Mouse (Mus musculus) stomach, postnatal 0 days (tissue): ENCODE results near the gene Elmsan1. TPM values are rescaled to one million over a fixed set of nuclear protein-coding genes. Genes with fewer than 3 reads are reported as not detected.
A peak's percentile ranks its signal among the peaks of the same experiment; 100 is the strongest.

Source experiments
- ATAC-seq: fragments of 200-750 bp; cut with Nextera tagmentation; 2 replicates; pipeline ENCODE4 v1.8.0; 2017; ENCODE audit not compliant: low FRiP score, low TSS enrichment
- DNase-seq: peaks from one replicate; pipeline ENCODE4 v3.0.0-alpha.2; 2016; ENCODE audit warnings: low spot score
- H3K27ac ChIP-seq: fragments of 300-500 bp; sonication (generic); replicated peaks from 2 replicates; pipeline ENCODE4 v1.5.1; 2014; ENCODE audit warnings: mild to moderate bottlenecking, control low read depth
- H3K27me3 ChIP-seq: fragments of 300-500 bp; sonication (generic); 2 replicates; pipeline ENCODE4 v1.6.1; 2014; ENCODE audit warnings: low read length; ENCODE audit not compliant: control insufficient read depth, insufficient read depth
- H3K36me3 ChIP-seq: fragments of 300-500 bp; sonication (generic); 2 replicates; pipeline ENCODE4 v1.6.1; 2014; ENCODE audit warnings: low read length, mixed read lengths; ENCODE audit not compliant: control insufficient read depth, insufficient read depth
- H3K4me1 ChIP-seq: fragments of 300-500 bp; sonication (generic); replicated peaks from 2 replicates; pipeline ENCODE4 v1.6.1; 2014; ENCODE audit warnings: antibody characterized with exemption; ENCODE audit not compliant: control insufficient read depth, insufficient read depth
- H3K4me2 ChIP-seq: fragments of 300-500 bp; sonication (generic); replicated peaks from 2 replicates; pipeline ENCODE4 v1.6.1; 2014; ENCODE audit warnings: low read depth, mild to moderate bottlenecking, control low read depth, moderate library complexity
- H3K4me3 ChIP-seq: fragments of 300-500 bp; sonication (generic); 2 replicates; pipeline ENCODE4 v1.5.1; 2014; ENCODE audit warnings: low read depth, low read length, control low read depth
- H3K9ac ChIP-seq: fragments of 300-500 bp; sonication (generic); 2 replicates; pipeline ENCODE4 v1.6.1; 2014; ENCODE audit warnings: mild to moderate bottlenecking, low read length, control low read depth, mixed read lengths
- H3K9me3 ChIP-seq: fragments of 300-500 bp; sonication (generic); 2 replicates; pipeline ENCODE4 v1.6.1; 2016; ENCODE audit warnings: low read length; ENCODE audit not compliant: control insufficient read depth
- CTCF ChIP-seq: IDR thresholded peaks from 2 replicates; pipeline ENCODE4 v1.5.1; 2016; ENCODE audit warnings: antibody characterized with exemption, low read depth, mild to moderate bottlenecking, moderate library complexity
- EP300 ChIP-seq: optimal IDR thresholded peaks from 2 replicates; pipeline ENCODE3; 2016; ENCODE audit warnings: antibody characterized with exemption
- WGBS: fragments of 180-500 bp; shearing (Covaris S2); extraction: QIAGEN DNeasy Blood & Tissue Kit; methylation state at CpG from one replicate; pipeline ENCODE4 v1.1.7; 2014; 5-methylcytosine and 5-hydroxymethylcytosine counted together
- polyA plus RNA-seq: library from polyadenylated mRNA; unstranded; fragments of >200 nt; fragmentation: Nextera tagmentation; extraction: Ambion mirVana; gene quantifications from 2 replicates; pipeline ENCODE4 v1.2.1, GENCODE M21; 2015

Gene Elmsan1
- polyA plus RNA-seq, 1 experiment from 2014 or later, result 4.1 TPM

- Histone ChIP-seq H3K27me3 (no peaks in the 10 kb centered on the region), H3K9me3 (no peaks in the 10 kb centered on the region), H3K4me1 (peaks cover 36% of the 10 kb centered on the region), H3K36me3 (peaks cover 22% of the 10 kb centered on the region), H3K9ac (no peak overlapping the region; the same call in 1 of the 2 replicates), H3K4me3 (peak overlapping the region; percentile 29), H3K4me2 (peak overlapping the region; percentile 49), H3K27ac (peak overlapping the region; percentile 92)
- ATAC-seq (peak; percentile 58), DNase-seq (peak; percentile 94)
- no peak for TF ChIP-seq CTCF
- no peak for TF ChIP-seq EP300
- 29% methylated on average over 6 of the region's 6 CpGs for WGBS
Measured at GRCm38 (mm10) chr12:84174871-84175270, 43.8 kb downstream of the Elmsan1 start.

- H3K27ac ChIP-seq, result peak overlapping the region; percentile 92
- peaks cover 22% of the 10 kb centered on the region for H3K36me3 ChIP-seq
- peak overlapping the region; percentile 45 for H3K9ac ChIP-seq
- H3K4me2 ChIP-seq, result peak overlapping the region; percentile 49
- ATAC-seq (peak; percentile 4; the same call in 1 of the 2 replicates), DNase-seq (peak; percentile 61)
- no peak for TF ChIP-seq CTCF
- no peak for TF ChIP-seq EP300
- H3K4me3 ChIP-seq, result no peak overlapping the region
- WGBS, result 52% methylated on average over 9 of the region's 9 CpGs
- H3K4me1 ChIP-seq, result peaks cover 36% of the 10 kb centered on the region
- no peaks in the 10 kb centered on the region for H3K27me3 ChIP-seq
- H3K9me3 ChIP-seq, result no peaks in the 10 kb centered on the region
Measured at GRCm38 (mm10) chr12:84174190-84174811, 44.4 kb downstream of the Elmsan1 start.

- H3K27me3 ChIP-seq, result no peaks in the 10 kb centered on the region
- H3K4me1 ChIP-seq, result peaks cover 35% of the 10 kb centered on the region
- WGBS, result 82% methylated on average over 13 of the region's 13 CpGs
- H3K9me3 ChIP-seq, result no peaks in the 10 kb centered on the region
- DNase-seq, result no peak
- no peak overlapping the region; the same call in 1 of the 2 replicates for H3K4me2 ChIP-seq
- no peak for ATAC-seq
- TF ChIP-seq CTCF (no peak), EP300 (no peak)
- H3K9ac ChIP-seq, result peak overlapping the region; percentile 45; the same call in 1 of the 2 replicates
- peaks cover 22% of the 10 kb centered on the region for H3K36me3 ChIP-seq
- H3K4me3 ChIP-seq, result no peak overlapping the region
- peak overlapping the region; percentile 92 for H3K27ac ChIP-seq
Measured at GRCm38 (mm10) chr12:84173309-84173915, 45.3 kb downstream of the Elmsan1 start.

GRCm38 (mm10) chr12:84172862-84173261 is 45.8 kb downstream of the Elmsan1 start:
- Histone ChIP-seq H3K27me3 (no peaks in the 10 kb centered on the region), H3K4me3 (no peak overlapping the region), H3K27ac (no peak overlapping the region), H3K9ac (no peak overlapping the region), H3K9me3 (no peaks in the 10 kb centered on the region), H3K36me3 (peaks cover 22% of the 10 kb centered on the region), H3K4me2 (no peak overlapping the region), H3K4me1 (peaks cover 30% of the 10 kb centered on the region)
- DNase-seq (no peak), ATAC-seq (no peak)
- WGBS, result 94% methylated on average over 17 of the region's 17 CpGs
- no peak for TF ChIP-seq CTCF
- TF ChIP-seq EP300, result no peak

GRCm38 (mm10) chr12:84172216-84172615 is 46.5 kb downstream of the Elmsan1 start:
- Histone ChIP-seq H3K27ac (no peak overlapping the region), H3K9me3 (no peaks in the 10 kb centered on the region), H3K27me3 (no peaks in the 10 kb centered on the region), H3K4me1 (peaks cover 23% of the 10 kb centered on the region), H3K4me2 (no peak overlapping the region), H3K4me3 (no peak overlapping the region), H3K36me3 (peaks cover 22% of the 10 kb centered on the region), H3K9ac (no peak overlapping the region)
- WGBS, result 93% methylated on average over 3 of the region's 3 CpGs
- TF ChIP-seq CTCF (no peak), EP300 (no peak)
- no peak for DNase-seq
- ATAC-seq, result no peak

- Histone ChIP-seq H3K9me3 (no peaks in the 10 kb centered on the region), H3K27me3 (no peaks in the 10 kb centered on the region), H3K4me1 (peaks cover 14% of the 10 kb centered on the region), H3K27ac (no peak overlapping the region), H3K36me3 (peaks cover 22% of the 10 kb centered on the region), H3K9ac (no peak overlapping the region), H3K4me2 (no peak overlapping the region), H3K4me3 (no peak overlapping the region)
- DNase-seq (no peak), ATAC-seq (no peak)
- 82% methylated on average over 10 of the region's 10 CpGs for WGBS
- TF ChIP-seq CTCF, result no peak
- no peak for TF ChIP-seq EP300
Measured at GRCm38 (mm10) chr12:84170610-84171009, 48.1 kb downstream of the Elmsan1 start.
